Mouse (Mus musculus) CD4-positive, CD25-positive, alpha-beta regulatory T cell, adult 4 months (primary cell): ENCODE measurements around the gene Ubr1. TPM values are rescaled to one million over a fixed set of nuclear protein-coding genes. Genes with fewer than 3 reads are reported as not detected.
A peak's percentile ranks its signal among the peaks of the same experiment; 100 is the strongest.

Experiments used
- ATAC-seq: one replicate; pipeline ENCODE4 v1.8.0; 2017
- polyA plus RNA-seq, 2 experiments: library from polyadenylated mRNA; unstranded; fragments of 100-300 nt; shearing (Covaris generic); gene quantifications; one replicate each; pipeline ENCODE4 v1.2.1; 2017

The Ubr1 gene
- polyA plus RNA-seq, 2 experiments from 2014 or later: 46.2 to 47.3 TPM

GRCm38 (mm10) chr2:120852626-120853025 is 117.9 kb downstream of the Ubr1 start:
- peak; percentile 8 for ATAC-seq

GRCm38 (mm10) chr2:120850424-120851082 is 120.0 kb downstream of the Ubr1 start, which contains the start of gene Ttbk2:
Ttbk2 (minus strand) TSS chr2:120850604.
- peak; percentile 98 for ATAC-seq

GRCm38 (mm10) chr2:120849449-120850423 is 120.8 kb downstream of the Ubr1 start, which contains the start of gene Cdan1:
Cdan1 (minus strand) TSS chr2:120850128.
- ATAC-seq: peak; percentile 30

- no peak for ATAC-seq
These were observed 125.2 kb downstream of the Ubr1 start for GRCm38 (mm10) chr2:120845280-120845679.

GRCm38 (mm10) chr2:120843990-120844389 is 126.5 kb downstream of the Ubr1 start:
- ATAC-seq: no peak

GRCm38 (mm10) chr2:120841211-120841610 is 129.3 kb downstream of the Ubr1 start:
- ATAC-seq: no peak

GRCm38 (mm10) chr2:120835167-120835566 is 135.3 kb downstream of the Ubr1 start:
- ATAC-seq: no peak

GRCm38 (mm10) chr2:120826936-120827638 is 143.4 kb downstream of the Ubr1 start:
- no peak for ATAC-seq

Other genes starting within 250 kb of the Ubr1 start
- gene Cdan1, start 120.6 kb downstream of the Ubr1 start, polyA plus RNA-seq: 1 to 10 TPM; 4.9 to 6.3 TPM
- under 1 TPM; 0.66 to 0.91 TPM for gene Ttbk2, start 120.1 kb downstream of the Ubr1 start, polyA plus RNA-seq
- 10 to 100 TPM; 11.0 to 15.5 TPM for gene Tmem62, start 6.3 kb upstream of the Ubr1 start, polyA plus RNA-seq
- gene Ccndbp1, start 37.7 kb upstream of the Ubr1 start, polyA plus RNA-seq: 100 to 1,000 TPM; 149 to 151 TPM
- gene Epb42, start 66.4 kb upstream of the Ubr1 start, polyA plus RNA-seq: under 1 TPM; 0.35 to 0.42 TPM
- gene Tgm5, start 115.1 kb upstream of the Ubr1 start, polyA plus RNA-seq: not detected
- under 1 TPM in 1 of 2 experiments, not detected in 1; 0.30 TPM for gene Tgm7, start 139.1 kb upstream of the Ubr1 start, polyA plus RNA-seq
- 10 to 100 TPM; 15.3 to 25.7 TPM for gene Adal, start 169.7 kb upstream of the Ubr1 start, polyA plus RNA-seq
- gene Lcmt2, start 169.9 kb upstream of the Ubr1 start, polyA plus RNA-seq: 10 to 100 TPM in 1 of 2 experiments, 1 to 10 TPM in 1; 6.7 to 12.3 TPM
- 100 to 1,000 TPM in 1 of 2 experiments, 10 to 100 TPM in 1; 92.2 to 131 TPM for gene Tubgcp4, start 199.9 kb upstream of the Ubr1 start, polyA plus RNA-seq
- gene Zscan29, start 200.4 kb upstream of the Ubr1 start, polyA plus RNA-seq: 10 to 100 TPM; 30.4 to 44.1 TPM